Mouse (Mus musculus) liver, embryonic 14.5 days (tissue): ENCODE data around the gene Cckbr. TPM values are rescaled to one million over a fixed set of nuclear protein-coding genes. Genes with fewer than 3 reads are reported as not detected.

Experiments used
- ATAC-seq: fragments of 200-750 bp; cut with Nextera tagmentation; 2 replicates; pipeline ENCODE4 v1.8.0; 2017; ENCODE audit warnings: moderate number of reproducible peaks, mild to moderate bottlenecking, moderate library complexity; ENCODE audit not compliant: insufficient read depth
- DNase-seq, 3 experiments: peaks; one replicate each; pipeline ENCODE4 v3.0.0-alpha.2; 2012 to 2013; ENCODE audit warnings: low read depth in 3 of 3, low spot score in 3 of 3
- H3K27ac ChIP-seq: fragments of 300-500 bp; sonication (generic); 2 replicates; pipeline ENCODE4 v1.5.1; 2014; ENCODE audit warnings: moderate library complexity, mild to moderate bottlenecking, control low read depth, inconsistent platforms
- H3K27me3 ChIP-seq: fragments of 300-500 bp; sonication (generic); 2 replicates; pipeline ENCODE4 v1.6.1; 2014; ENCODE audit warnings: mild to moderate bottlenecking, low read length, moderate library complexity; ENCODE audit not compliant: control insufficient read depth, insufficient read depth
- H3K36me3 ChIP-seq: fragments of 300-500 bp; sonication (generic); replicated peaks from 2 replicates; pipeline ENCODE4 v1.6.1; 2014; ENCODE audit warnings: low read depth; ENCODE audit not compliant: control insufficient read depth, insufficient read depth
- H3K4me1 ChIP-seq, 2 experiments: fragments of 200-500 bp in 1 of 2; fragments of 300-500 bp in 1 of 2; sonication (generic) in 1 of 2; replicated peaks; 2 replicates each; pipeline ENCODE4 v1.6.1; 2012 to 2014; ENCODE audit warnings: antibody characterized with exemption in 1 of 2, inconsistent platforms in 1 of 2, low read length in 1 of 2; ENCODE audit not compliant: control insufficient read depth in 2 of 2, insufficient read depth in 2 of 2
- H3K4me2 ChIP-seq: fragments of 300-500 bp; sonication (generic); 2 replicates; pipeline ENCODE4 v1.6.1; 2014; ENCODE audit warnings: low read depth, mild to moderate bottlenecking, control low read depth, moderate library complexity
- H3K4me3 ChIP-seq, 2 experiments: fragments of 200-500 bp in 1 of 2; fragments of 300-500 bp in 1 of 2; sonication (generic) in 1 of 2; 2 replicates each; pipeline ENCODE4 v1.5.1; 2012 to 2014; ENCODE audit warnings: low read depth in 2 of 2, low read length in 2 of 2, mild to moderate bottlenecking in 2 of 2, control low read depth in 1 of 2, inconsistent platforms in 1 of 2, moderate library complexity in 1 of 2; ENCODE audit not compliant: insufficient read depth in 1 of 2
- H3K9ac ChIP-seq: fragments of 300-500 bp; sonication (generic); replicated peaks from 2 replicates; pipeline ENCODE4 v1.6.1; 2014; ENCODE audit warnings: mild to moderate bottlenecking, control low read depth, moderate library complexity
- H3K9me3 ChIP-seq: fragments of 300-500 bp; sonication (generic); 2 replicates; pipeline ENCODE4 v1.6.1; 2016; ENCODE audit warnings: low read length, mixed read lengths; ENCODE audit not compliant: control insufficient read depth
- CTCF ChIP-seq: IDR thresholded peaks from 2 replicates; pipeline ENCODE4 v1.5.1; 2016; ENCODE audit warnings: antibody characterized with exemption, low read depth, control low read depth
- EP300 ChIP-seq: IDR thresholded peaks from 2 replicates; pipeline ENCODE4 v1.6.1; 2016; ENCODE audit warnings: antibody characterized with exemption, low read depth
- WGBS: fragments of 180-500 bp; shearing (Covaris S2); extraction: QIAGEN DNeasy Blood & Tissue Kit; methylation state at CpG from one replicate; pipeline ENCODE4 v1.1.7; 2014; ENCODE audit not compliant: insufficient replicate concordance; 5-methylcytosine and 5-hydroxymethylcytosine counted together
- polyA plus RNA-seq, 2 experiments: library from polyadenylated mRNA; depleted of rRNA in 1 of 2; stranded (reverse) in 1 of 2; unstranded in 1 of 2; fragments of >200 nt; fragmentation: Nextera tagmentation in 1 of 2; extraction: Ambion mirVana in 1 of 2; gene quantifications; 2 replicates each; pipeline versions ENCODE4 v1.2.1 to v1.2.3; 2012 to 2014

Cckbr gene
- polyA plus RNA-seq (2012; rRNA removed) (not detected in 2 replicates), polyA plus RNA-seq (2014; fragmentation: Nextera tagmentation; extraction: Ambion mirVana) (not detected in 2 replicates)

DNA sequence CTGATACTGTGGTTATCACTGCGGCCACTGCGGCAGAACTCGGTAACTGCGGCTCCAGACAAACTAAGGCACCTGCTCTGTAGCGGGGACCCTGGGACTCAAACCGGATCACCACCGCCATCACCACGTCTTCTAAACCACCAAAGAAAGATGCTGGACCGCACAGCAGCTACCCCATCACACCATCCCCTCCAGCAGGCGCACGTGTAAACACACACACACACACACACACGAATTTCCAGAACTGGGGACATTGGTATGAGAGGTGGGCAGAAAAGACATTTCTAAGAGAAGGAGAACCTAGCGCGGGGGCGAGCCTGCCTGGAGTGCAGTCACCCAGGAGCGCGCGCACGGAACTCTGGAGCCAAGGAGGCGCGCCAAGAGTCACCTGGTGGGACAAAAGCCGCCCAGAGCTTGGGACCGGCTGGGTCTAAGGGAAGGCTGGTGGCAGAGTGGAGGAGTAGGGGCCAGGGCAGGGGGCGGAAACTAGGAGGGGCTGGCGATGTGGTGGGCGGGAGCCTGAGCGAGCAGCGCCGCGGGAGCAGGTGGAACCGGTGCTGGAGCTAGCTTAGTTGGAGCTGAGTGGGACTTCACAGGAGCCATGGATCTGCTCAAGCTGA lies at the start of gene Cckbr:
Gene Cckbr, plus strand, starts transcription at position 308 of the 620 bp plus-strand sequence.
- WGBS, result 1% methylated on average over 31 of the region's 31 CpGs
- H3K36me3 ChIP-seq, result no peaks in the 10 kb centered on the region
- H3K27ac ChIP-seq, result no peak within 1 kb of the TSS
- ATAC-seq (no peak), DNase-seq (no peak)
- H3K4me3 ChIP-seq, result no peak within 1 kb of the TSS
- no peaks in the 10 kb centered on the region for H3K9me3 ChIP-seq
- no peaks in the 10 kb centered on the region for H3K4me1 ChIP-seq
- peaks cover 15% of the 10 kb centered on the region for H3K27me3 ChIP-seq
- no peak within 1 kb of the TSS for H3K9ac ChIP-seq
- TF ChIP-seq CTCF (no peak), EP300 (no peak)
- no peak within 1 kb of the TSS for H3K4me2 ChIP-seq

DNA sequence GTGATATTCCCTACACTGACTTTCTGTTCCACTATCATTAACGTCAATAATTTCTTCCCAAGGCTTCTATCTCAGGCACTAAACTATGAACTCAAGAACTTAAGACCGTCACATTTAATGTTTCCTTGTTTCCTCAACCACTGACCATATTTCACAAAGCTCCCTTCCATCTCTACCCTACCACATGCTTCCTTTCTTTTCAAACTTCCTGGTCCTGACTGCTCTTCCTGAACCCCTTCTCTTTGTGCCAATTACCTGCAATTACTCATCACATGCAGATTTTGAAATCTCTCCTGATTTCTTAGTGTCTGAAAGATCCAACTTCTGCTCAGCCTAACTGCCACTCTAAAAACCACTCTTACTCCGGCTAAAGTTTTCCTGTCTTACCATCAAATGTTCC lies 45.2 kb upstream of the Cckbr start:
- Histone ChIP-seq H3K4me1 (no peaks in the 10 kb centered on the region), H3K4me2 (no peak overlapping the region), H3K36me3 (peaks cover 14% of the 10 kb centered on the region), H3K9ac (no peak overlapping the region), H3K27me3 (no peaks in the 10 kb centered on the region), H3K4me3 (no peak overlapping the region), H3K27ac (no peak overlapping the region), H3K9me3 (no peaks in the 10 kb centered on the region)
- WGBS, result 78% methylated on average over 3 of the region's 3 CpGs
- TF ChIP-seq CTCF (no peak), EP300 (no peak)
- DNase-seq (no peak), ATAC-seq (no peak)

DNA sequence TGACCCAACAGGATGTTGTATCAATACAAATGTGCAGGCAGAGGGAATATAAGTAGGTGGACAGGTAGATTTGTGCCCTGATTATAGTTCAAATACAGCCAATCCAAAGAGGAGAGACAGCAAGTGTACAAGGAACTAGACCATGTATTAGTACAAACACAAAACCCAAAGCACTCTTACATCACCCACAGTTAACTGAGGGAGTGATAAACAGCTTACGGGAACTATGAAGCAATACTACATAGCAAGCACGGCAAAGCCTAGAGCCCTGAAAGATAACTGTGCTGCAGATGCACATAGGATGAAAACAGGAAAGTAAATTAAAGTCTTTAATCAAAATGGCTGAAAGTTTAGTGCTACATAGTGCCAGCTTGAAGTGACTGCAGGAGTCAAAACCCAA lies 37.8 kb upstream of the Cckbr start:
- Histone ChIP-seq H3K9ac (no peak overlapping the region), H3K4me2 (no peak overlapping the region), H3K4me1 (no peaks in the 10 kb centered on the region), H3K4me3 (no peak overlapping the region), H3K9me3 (no peaks in the 10 kb centered on the region), H3K27me3 (no peaks in the 10 kb centered on the region), H3K27ac (no peak overlapping the region), H3K36me3 (peaks cover 12% of the 10 kb centered on the region)
- 80% methylated on average over 2 of the region's 2 CpGs for whole genome bisulfite sequencing
- no peak for ATAC-seq
- TF ChIP-seq CTCF (no peak), EP300 (no peak)
- DNase-seq, result no peak

DNA sequence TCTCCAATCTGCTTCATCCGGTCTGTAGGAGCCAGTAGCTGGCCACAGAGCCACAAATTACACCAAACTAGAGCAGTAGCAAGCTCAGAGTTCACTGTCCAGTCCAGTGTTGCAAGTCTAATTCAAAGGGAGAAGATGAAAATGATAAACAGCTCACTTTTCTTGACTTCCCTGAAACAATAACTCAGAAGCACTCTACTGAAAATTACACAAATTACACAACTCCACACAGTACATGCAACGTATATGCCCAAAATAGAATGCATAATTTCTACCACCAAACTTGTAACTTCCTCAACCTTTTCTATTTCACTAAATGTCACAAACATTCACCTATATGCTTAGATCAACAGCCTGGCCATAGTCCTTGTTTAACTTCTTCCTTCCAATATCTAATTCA lies 35.3 kb upstream of the Cckbr start:
- H3K9ac ChIP-seq, result no peak overlapping the region
- TF ChIP-seq CTCF (no peak), EP300 (no peak)
- 61% methylated on average over 2 of the region's 2 CpGs for WGBS
- no peak overlapping the region for H3K4me2 ChIP-seq
- DNase-seq (no peak), ATAC-seq (no peak)
- H3K9me3 ChIP-seq, result no peaks in the 10 kb centered on the region
- H3K4me3 ChIP-seq, result no peak overlapping the region
- H3K36me3 ChIP-seq, result peaks cover 6% of the 10 kb centered on the region
- no peaks in the 10 kb centered on the region for H3K27me3 ChIP-seq
- H3K27ac ChIP-seq, result no peak overlapping the region
- no peaks in the 10 kb centered on the region for H3K4me1 ChIP-seq

DNA sequence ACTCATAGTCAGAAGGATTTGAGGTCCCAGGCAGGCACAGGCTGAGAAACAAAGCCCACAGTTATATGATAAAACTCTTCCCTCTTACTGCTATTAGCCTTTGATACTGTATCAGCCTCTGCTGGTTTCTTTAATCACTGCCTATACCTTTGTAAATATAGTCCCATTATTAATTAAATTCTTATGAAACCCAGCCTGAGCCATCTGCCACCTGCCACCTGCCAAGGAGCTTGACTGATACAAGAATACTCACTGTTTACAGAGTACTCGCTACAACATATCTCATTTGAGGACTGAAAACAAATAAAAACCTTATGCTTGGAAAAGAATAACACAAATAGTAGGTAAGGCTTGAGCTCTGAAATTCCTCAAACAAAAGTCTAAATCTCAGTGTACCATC lies 30.9 kb upstream of the Cckbr start:
- Histone ChIP-seq H3K4me1 (peaks cover 3 to 7% of the 10 kb centered on the region in 2 experiments; a peak in 3 of 4 replicates), H3K4me3 (no peak overlapping the region), H3K9ac (no peak overlapping the region), H3K27me3 (no peaks in the 10 kb centered on the region), H3K9me3 (no peaks in the 10 kb centered on the region), H3K27ac (no peak overlapping the region), H3K36me3 (no peaks in the 10 kb centered on the region; the same call in 1 of the 2 replicates), H3K4me2 (no peak overlapping the region)
- no peak for ATAC-seq
- TF ChIP-seq CTCF (no peak), EP300 (no peak)
- 78% methylated on average over 1 of the region's 1 CpGs for WGBS
- no peak for DNase-seq
